Mouse (Mus musculus): ENCODE data around the gene Pdlim4. TPM values are rescaled to one million over a fixed set of nuclear protein-coding genes. Genes with fewer than 3 reads are reported as not detected.

Pdlim4 gene
- total and polyA plus RNA-seq, 3 experiments: not detected

GRCm38 (mm10) chr11:54065915-54066178, 3.0 kb downstream of the Pdlim4 start:
- no peak overlapping the region for H3K4me2 ChIP-seq (ENCODE audit: insufficient read depth, low read depth, poor library complexity, severe bottlenecking)
- H3K4me3 ChIP-seq (replicated peaks in 1 of 3; ENCODE audit: low read depth in 2 of 3, low read length in 2 of 3, poor library complexity in 1 of 3): no peak overlapping the region
- no peak overlapping the region for H3K27ac ChIP-seq (ENCODE audit: insufficient read depth, low read depth)
- dilution Hi-C loops (cut with MboI; ENCODE audit: extremely low pct_ligation_motif_present, extremely low pct_unique_long_range_greater_than_20kb, low sequenced_read_pairs): no loop called here
- peaks cover 3 to 20% of the 10 kb centered on the region in 2 experiments for H3K4me1 ChIP-seq (ENCODE audit: control insufficient read depth in 1 of 2, insufficient read depth in 2 of 2)
- no peak overlapping the region for H3K9ac ChIP-seq (ENCODE audit: insufficient read depth, low read depth)
- TF ChIP-seq IRF4 (IDR thresholded peaks at IDR 0.05; ENCODE audit: low read depth, low read length) (no peak), CTCF (conservative IDR thresholded peaks at IDR 0.05 in 1 of 2, IDR thresholded peaks at IDR 0.05 in 1 of 2; ENCODE audit: low read depth in 2 of 2, low read length in 2 of 2) (no peak), HCFC1 (IDR thresholded peaks at IDR 0.05; ENCODE audit: low read depth, low read length) (no peak), SIN3A (IDR thresholded peaks at IDR 0.05; ENCODE audit: low read length) (no peak), KAT2A (IDR thresholded peaks at IDR 0.05; ENCODE audit: insufficient replicate concordance, low read length) (no peak), TCF12 (IDR thresholded peaks at IDR 0.05; ENCODE audit: low read depth, low read length) (no peak), POLR2AphosphoS2 (IDR thresholded peaks at IDR 0.05; ENCODE audit: low read depth, low read length) (no peak), MEF2A (IDR thresholded peaks at IDR 0.05; ENCODE audit: borderline replicate concordance, low read depth, low read length) (no peak), ZNF384 (IDR thresholded peaks at IDR 0.05; ENCODE audit: low read depth, low read length) (no peak), JUND (conservative IDR thresholded peaks at IDR 0.05; ENCODE audit: low read depth, low read length) (no peak), MAZ (IDR thresholded peaks at IDR 0.05; ENCODE audit: low read depth, low read length) (no peak), UBTF (IDR thresholded peaks at IDR 0.05; ENCODE audit: low read depth, low read length) (no peak), TBP (conservative IDR thresholded peaks at IDR 0.05; ENCODE audit: low read depth, low read length) (no peak)
- in situ Hi-C loops (cut with MboI; ENCODE audit: low pct_ligation_motif_present, low pct_unique_long_range_greater_than_20kb, low sequenced_read_pairs): no loop called here
- no peak for DNase-seq (ENCODE audit: extremely low read depth)
- H3K9me3 ChIP-seq (replicated peaks; ENCODE audit: low read length): no peaks in the 10 kb centered on the region
- no peaks in the 10 kb centered on the region for H3K79me2 ChIP-seq (replicated peaks; ENCODE audit: control insufficient read depth, extremely low read depth, insufficient read depth, poor library complexity, severe bottlenecking)
- no peaks in the 10 kb centered on the region for H3K36me3 ChIP-seq (replicated peaks in 1 of 2; ENCODE audit: control insufficient read depth in 1 of 2, insufficient read depth in 1 of 2, low read length in 1 of 2)
- no peaks in the 10 kb centered on the region for H3K27me3 ChIP-seq (replicated peaks)

GRCm38 (mm10) chr11:54065106-54065914, 3.5 kb downstream of the Pdlim4 start:
- in situ Hi-C loops (cut with MboI; ENCODE audit: low pct_ligation_motif_present, low pct_unique_long_range_greater_than_20kb, low sequenced_read_pairs) (no loop called here), dilution Hi-C loops (cut with MboI; ENCODE audit: extremely low pct_ligation_motif_present, extremely low pct_unique_long_range_greater_than_20kb, low sequenced_read_pairs) (no loop called here)
- TF ChIP-seq CHD2 (IDR thresholded peaks at IDR 0.05; ENCODE audit: low read length) (no peak), GABPA (IDR thresholded peaks at IDR 0.05; ENCODE audit: insufficient replicate concordance, low read depth, low read length) (no peak), TCF12 (IDR thresholded peaks at IDR 0.05; ENCODE audit: low read depth, low read length) (no peak), EP300 (IDR thresholded peaks at IDR 0.05; ENCODE audit: low read length) (no peak), ZC3H11A (IDR thresholded peaks at IDR 0.05; ENCODE audit: low read depth, low read length) (no peak), CHD1 (IDR thresholded peaks at IDR 0.05; ENCODE audit: low read depth, low read length) (no peak)
- Histone ChIP-seq H3K9ac (ENCODE audit: insufficient read depth, low read depth) (no peak overlapping the region), H3K27me3 (replicated peaks) (no peaks in the 10 kb centered on the region), H3K79me2 (replicated peaks; ENCODE audit: control insufficient read depth, extremely low read depth, insufficient read depth, poor library complexity, severe bottlenecking) (no peaks in the 10 kb centered on the region), H3K36me3 (replicated peaks in 1 of 2; ENCODE audit: control insufficient read depth in 1 of 2, insufficient read depth in 1 of 2, low read length in 1 of 2) (no peaks in the 10 kb centered on the region), H3K9me3 (replicated peaks; ENCODE audit: low read length) (no peaks in the 10 kb centered on the region), H3K4me3 (replicated peaks in 1 of 3; ENCODE audit: low read depth in 2 of 3, low read length in 2 of 3, poor library complexity in 1 of 3) (no peak overlapping the region), H3K4me2 (ENCODE audit: insufficient read depth, low read depth, poor library complexity, severe bottlenecking) (no peak overlapping the region), H3K27ac (ENCODE audit: insufficient read depth, low read depth) (no peak overlapping the region), H3K4me1 (ENCODE audit: control insufficient read depth in 1 of 2, insufficient read depth in 2 of 2) (peaks cover 3 to 20% of the 10 kb centered on the region in 2 experiments)
- DNase-seq (ENCODE audit: extremely low read depth): no peak

All from CH12.LX (cell line).